ENCODE assay signal across 22 mouse cellular contexts in genomic region chr12:116084294-116084693, GRCm38 (mm10). TPM values are rescaled to one million over a fixed set of nuclear protein-coding genes. Genes with fewer than 3 reads are reported as not detected.
DNase-seq lines count a peak whose midpoint lies in the region; ATAC-seq and TF ChIP-seq lines count a peak whose summit lies in the region.
"Had no signal": no experiment of that assay in that cellular context is flagged by ENCODE, and none has a peak within 500 bp of the region (broad histone marks: within the 10 kb centered on the region; RNA-seq: fewer than 3 reads in every experiment).

No protein-coding gene starts in this region.

- H3K36me3 ChIP-seq in lung, postnatal 0 days (ENCODE audit: insufficient read depth, low read length) = no peaks in the 10 kb centered on the region
- H3K36me3 ChIP-seq in embryonic facial prominence, embryonic 10.5 days (replicated peaks) = no peaks in the 10 kb centered on the region
- no peaks in the 10 kb centered on the region for H3K36me3 ChIP-seq in limb, embryonic 10.5 days
- H3K36me3 ChIP-seq: G1E had no signal

- no peak for TF ChIP-seq CTCF in lung, postnatal 0 days (IDR thresholded peaks at IDR 0.05)

- no peaks in the 10 kb centered on the region for H3K9me3 ChIP-seq in lung, postnatal 0 days (ENCODE audit: low read length)
- H3K9me3 ChIP-seq in embryonic facial prominence, embryonic 10.5 days = no peaks in the 10 kb centered on the region
- no peaks in the 10 kb centered on the region for H3K9me3 ChIP-seq in limb, embryonic 10.5 days (replicated peaks)
- H3K9me3 ChIP-seq: G1E had no signal

- no peak overlapping the region for H3K9ac ChIP-seq in lung, postnatal 0 days (replicated peaks; ENCODE audit: low read depth)

- ATAC-seq in lung, postnatal 0 days = peak; percentile 74
- ATAC-seq: activated CD4-positive, CD25-positive, alpha-beta regulatory T cell, adult 4 months; CD4-positive, CD25-positive, alpha-beta regulatory T cell, adult 4 months; Patski had no signal

- peak; percentile 28 for DNase-seq in heart, adult 11 months
- DNase-seq in heart, adult 18-20 months = no peak
- peak; percentile 61 for DNase-seq in lung, postnatal 0 days (ENCODE audit: low spot score)
- DNase-seq in lung, postnatal 14 days = no peak
- peak; percentile 0 for DNase-seq in embryonic facial prominence, embryonic 10.5 days (ENCODE audit: low spot score)
- peak; percentile 6 for DNase-seq in limb, embryonic 10.5 days (ENCODE audit: low spot score)
- no peak for DNase-seq in cerebellum, adult 9-11 months
- no peak for DNase-seq in urinary bladder, adult 2 months (ENCODE audit: low spot score)
- DNase-seq: adrenal gland, adult 2 months; adrenal gland, adult 8-10 months; adrenal gland, postnatal 10 days; adrenal gland, postnatal 14 days; adrenal gland, postnatal 25 days; adrenal gland, postnatal 36 days; B cell, adult 2 months; cerebellum, adult 11 months; cerebellum, adult 11-12 months had no signal

- no peak for TF ChIP-seq EP300 in lung, postnatal 0 days (IDR thresholded peaks at IDR 0.05)

- H3K4me1 ChIP-seq in lung, postnatal 0 days (ENCODE audit: insufficient read depth, low read depth, low read length) = no peaks in the 10 kb centered on the region; the same call in 1 of the 2 replicates
- 0 out of 2 replicates have a peak, but pooled peaks cover 3% of the 10 kb centered on the region for H3K4me1 ChIP-seq in embryonic facial prominence, embryonic 10.5 days
- no peaks in the 10 kb centered on the region for H3K4me1 ChIP-seq in limb, embryonic 10.5 days

- no peak overlapping the region for H3K4me2 ChIP-seq in lung, postnatal 0 days (replicated peaks; ENCODE audit: low read depth, low read length)

- no peak overlapping the region for H3K4me3 ChIP-seq in lung, postnatal 0 days (ENCODE audit: low read depth, low read length)
- no peak overlapping the region for H3K4me3 ChIP-seq in embryonic facial prominence, embryonic 10.5 days
- H3K4me3 ChIP-seq in limb, embryonic 10.5 days = no peak overlapping the region

- WGBS in lung, postnatal 0 days = 39% methylated on average over 2 of the region's 2 CpGs
- WGBS in embryonic facial prominence, embryonic 10.5 days = 79% methylated on average over 2 of the region's 2 CpGs
- WGBS in limb, embryonic 10.5 days = 83% methylated on average over 2 of the region's 2 CpGs

- H3K27ac ChIP-seq in lung, postnatal 0 days (ENCODE audit: low read length) = no peak overlapping the region
- H3K27ac ChIP-seq in embryonic facial prominence, embryonic 10.5 days (replicated peaks) = no peak overlapping the region
- no peak overlapping the region for H3K27ac ChIP-seq in limb, embryonic 10.5 days

- H3K27me3 ChIP-seq in lung, postnatal 0 days (replicated peaks; ENCODE audit: insufficient read depth, low read length) = no peaks in the 10 kb centered on the region
- peaks cover 7% of the 10 kb centered on the region for H3K27me3 ChIP-seq in embryonic facial prominence, embryonic 10.5 days (replicated peaks; ENCODE audit: low read depth, poor library complexity, severe bottlenecking)
- H3K27me3 ChIP-seq in limb, embryonic 10.5 days (ENCODE audit: low read depth, poor library complexity, severe bottlenecking) = peaks cover 3% of the 10 kb centered on the region

RNA-seq across cellular contexts. Expression of gene Vipr2, which starts 6.8 kb away (rescaled TPM):
- total RNA-seq in heart, adult 18-20 months (2021) = 1 to 10 TPM in 1 of 2 experiments, under 1 TPM in 1; 0.92 to 1.3 TPM
- polyA plus RNA-seq in lung, postnatal 0 days (2015; fragmentation: Nextera tagmentation; extraction: Ambion mirVana) = 4.6 and 4.8 TPM in 2 replicates
- polyA plus RNA-seq in embryonic facial prominence, embryonic 10.5 days (2016; fragmentation: Nextera tagmentation; extraction: Ambion mirVana) = 1.7 and 2.2 TPM in 2 replicates
- 0.82 and 1.8 TPM in 2 replicates for polyA plus RNA-seq in limb, embryonic 10.5 days (2016; fragmentation: Nextera tagmentation; extraction: Ambion mirVana)
- polyA plus RNA-seq in urinary bladder, adult 2 months (2012; rRNA removed) = 0.43 and 0.65 TPM in 2 replicates
- total RNA-seq: MEL had no signal
- polyA plus RNA-seq: G1E had no signal

RNA-seq across cellular contexts. Expression of gene Zfp386, which starts 36.8 kb away (rescaled TPM):
- total RNA-seq in heart, adult 18-20 months (2021) = 10 to 100 TPM; 17.0 to 24.0 TPM
- 26.9 and 28.2 TPM in 2 replicates for polyA plus RNA-seq in lung, postnatal 0 days (2015; fragmentation: Nextera tagmentation; extraction: Ambion mirVana)
- 61.0 and 65.0 TPM in 2 replicates for polyA plus RNA-seq in embryonic facial prominence, embryonic 10.5 days (2016; fragmentation: Nextera tagmentation; extraction: Ambion mirVana)
- polyA plus RNA-seq in limb, embryonic 10.5 days (2016; fragmentation: Nextera tagmentation; extraction: Ambion mirVana) = 51.6 and 59.9 TPM in 2 replicates
- 27.7 and 28.1 TPM in 2 replicates for polyA plus RNA-seq in urinary bladder, adult 2 months (2012; rRNA removed)

Comparison
In these comparisons a context has a peak if more than half of its experiments do, and no peak if none do; other contexts are left out.
1. DNase-seq: peak in heart, adult 11 months (single experiment), lung, postnatal 0 days (single experiment), embryonic facial prominence, embryonic 10.5 days (single experiment) and limb, embryonic 10.5 days (single experiment); none in heart, adult 18-20 months (0 of 2), lung, postnatal 14 days (single experiment), cerebellum, adult 9-11 months (single experiment) and urinary bladder, adult 2 months (single experiment).